Mouse (Mus musculus) lung, embryonic 14.5 days (tissue): ENCODE measurements at regions not wholly inside any gene's neighbourhood (a gene's known extent, or its start where the extent isn't known, plus 50 kb on each side); places are given as distances from the start of the nearest gene placed in this dataset.

ENCODE experiments used
- ATAC-seq: fragments of 200-750 bp; cut with Nextera tagmentation; 2 replicates; pipeline ENCODE4 v1.8.0; 2017; ENCODE audit warnings: mild to moderate bottlenecking, moderate TSS enrichment, moderate library complexity; ENCODE audit not compliant: insufficient read depth
- DNase-seq: peaks from one replicate; pipeline ENCODE4 v3.0.0-alpha.2; 2015
- H3K27ac ChIP-seq: fragments of 300-500 bp; sonication (generic); 2 replicates; pipeline ENCODE4 v1.5.1; 2014; ENCODE audit warnings: low read depth, mild to moderate bottlenecking, moderate library complexity
- H3K27me3 ChIP-seq: fragments of 300-500 bp; sonication (generic); 2 replicates; pipeline ENCODE4 v1.6.1; 2014; ENCODE audit warnings: low read length, control low read depth; ENCODE audit not compliant: insufficient read depth
- H3K36me3 ChIP-seq: fragments of 300-500 bp; sonication (generic); 2 replicates; pipeline ENCODE4 v1.6.1; 2014; ENCODE audit warnings: control low read depth; ENCODE audit not compliant: insufficient read depth
- H3K4me1 ChIP-seq: fragments of 300-500 bp; sonication (generic); 2 replicates; pipeline ENCODE4 v1.6.1; 2014; ENCODE audit warnings: antibody characterized with exemption, control low read depth; ENCODE audit not compliant: insufficient read depth
- H3K4me2 ChIP-seq: fragments of 300-500 bp; sonication (generic); 2 replicates; pipeline ENCODE4 v1.6.1; 2014; ENCODE audit warnings: mild to moderate bottlenecking
- H3K4me3 ChIP-seq: fragments of 300-500 bp; sonication (generic); 2 replicates; pipeline ENCODE4 v1.5.1; 2014; ENCODE audit warnings: low read depth, low read length
- H3K9ac ChIP-seq: fragments of 300-500 bp; sonication (generic); 2 replicates; pipeline ENCODE4 v1.6.1; 2014
- H3K9me3 ChIP-seq: fragments of 300-500 bp; sonication (generic); 2 replicates; pipeline ENCODE4 v1.6.1; 2016; ENCODE audit warnings: low read depth, low read length, control low read depth
- CTCF ChIP-seq: IDR thresholded peaks from 2 replicates; pipeline ENCODE4 v1.5.1; 2016; ENCODE audit warnings: antibody characterized with exemption, low read depth
- WGBS: fragments of 180-500 bp; shearing (Covaris S2); extraction: QIAGEN DNeasy Blood & Tissue Kit; methylation state at CpG from one replicate; pipeline ENCODE4 v1.1.7; 2014; 5-methylcytosine and 5-hydroxymethylcytosine counted together

DNA sequence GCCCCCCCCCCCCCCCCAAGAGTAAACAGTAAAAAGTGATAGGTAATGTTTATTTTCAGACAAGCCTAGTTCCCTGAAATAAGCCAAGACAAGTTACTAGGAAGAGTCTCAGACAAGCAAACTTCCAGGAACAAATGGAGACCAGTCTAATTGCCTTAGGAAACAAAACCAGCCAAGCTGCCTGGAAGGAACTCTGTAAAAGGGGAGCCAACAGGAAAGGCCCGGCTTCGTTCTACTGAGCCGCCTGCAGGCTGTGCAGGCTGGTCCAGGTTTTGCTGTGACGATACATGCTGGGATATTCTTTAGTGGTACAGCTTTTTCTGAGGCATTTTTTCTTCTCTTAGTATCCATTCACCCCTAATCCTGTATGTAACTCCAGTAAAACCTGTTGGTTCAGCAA is 1547.8 kb upstream of the Tenm2 start:
- Histone ChIP-seq H3K36me3 (no peaks in the 10 kb centered on the region), H3K4me2 (no peak overlapping the region), H3K4me1 (no peaks in the 10 kb centered on the region), H3K9me3 (no peaks in the 10 kb centered on the region), H3K4me3 (no peak overlapping the region), H3K9ac (no peak overlapping the region), H3K27me3 (no peaks in the 10 kb centered on the region), H3K27ac (no peak overlapping the region)
- peak; percentile 10 for DNase-seq
- no peak for TF ChIP-seq CTCF
- no peak for ATAC-seq
- WGBS: 41% methylated on average over 4 of the region's 4 CpGs

DNA sequence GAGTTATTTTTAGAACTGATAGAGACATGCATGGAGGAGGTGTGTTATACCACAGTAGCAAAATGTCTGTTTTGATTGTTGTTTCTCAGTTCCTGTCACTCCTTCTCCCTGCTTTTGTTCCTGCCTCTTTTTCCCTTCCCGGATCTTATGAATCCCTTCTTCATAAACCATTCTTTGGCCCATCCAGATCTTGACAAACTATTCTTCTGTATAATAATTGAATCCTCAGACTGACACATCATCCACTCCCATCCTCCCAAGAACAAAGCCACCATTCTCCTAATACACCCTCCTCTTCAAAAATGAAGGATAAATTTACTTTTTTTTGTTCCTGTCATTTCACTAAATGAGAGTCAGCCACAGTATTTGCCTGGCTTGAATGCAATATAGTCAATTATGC is 1543.8 kb upstream of the Tenm2 start:
- ATAC-seq (no peak), DNase-seq (no peak)
- Histone ChIP-seq H3K36me3 (no peaks in the 10 kb centered on the region), H3K9ac (no peak overlapping the region), H3K4me3 (no peak overlapping the region), H3K9me3 (no peaks in the 10 kb centered on the region), H3K27me3 (no peaks in the 10 kb centered on the region), H3K27ac (no peak overlapping the region), H3K4me2 (no peak overlapping the region), H3K4me1 (no peaks in the 10 kb centered on the region)
- TF ChIP-seq CTCF: no peak
- 85% methylated on average over 1 of the region's 1 CpGs for WGBS

GRCm38 (mm10) chr11:38762241-38762640 is 1526.5 kb upstream of the Tenm2 start:
- Histone ChIP-seq H3K9me3 (no peaks in the 10 kb centered on the region), H3K9ac (no peak overlapping the region), H3K36me3 (no peaks in the 10 kb centered on the region), H3K27me3 (no peaks in the 10 kb centered on the region), H3K4me2 (no peak overlapping the region), H3K4me1 (no peaks in the 10 kb centered on the region), H3K27ac (no peak overlapping the region), H3K4me3 (no peak overlapping the region)
- 52% methylated on average over 2 of the region's 2 CpGs for WGBS
- no peak for TF ChIP-seq CTCF
- no peak for DNase-seq
- ATAC-seq: no peak

- Histone ChIP-seq H3K4me3 (no peak overlapping the region), H3K9ac (no peak overlapping the region), H3K4me2 (no peak overlapping the region), H3K36me3 (no peaks in the 10 kb centered on the region), H3K9me3 (no peaks in the 10 kb centered on the region), H3K27ac (no peak overlapping the region), H3K4me1 (no peaks in the 10 kb centered on the region), H3K27me3 (no peaks in the 10 kb centered on the region)
- ATAC-seq (no peak; the same call in 1 of the 2 replicates), DNase-seq (peak; percentile 71)
- WGBS: 37% methylated on average over 3 of the region's 3 CpGs
- TF ChIP-seq CTCF: peak; percentile 67
Observed at GRCm38 (mm10) chr11:38747549-38747948, 1511.8 kb upstream of the Tenm2 start.

DNA sequence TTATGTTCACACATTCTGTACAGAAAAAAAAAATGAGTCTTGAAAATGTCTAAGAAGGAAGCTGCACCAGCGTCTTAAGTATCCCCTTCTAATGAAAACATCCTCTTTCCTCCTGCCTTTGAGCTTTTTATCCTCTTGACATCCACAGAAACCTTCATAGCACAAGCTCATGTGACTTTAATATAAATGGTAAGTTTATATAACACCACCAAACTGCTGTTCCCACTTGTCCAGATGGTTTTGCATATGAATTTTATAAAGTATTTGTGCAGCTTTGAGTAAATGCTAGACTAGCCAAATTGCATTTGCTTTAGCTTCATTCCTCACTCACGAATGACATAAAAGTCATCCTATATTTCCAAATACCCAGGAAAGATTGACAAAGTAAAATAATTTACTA is 1493.3 kb upstream of the Tenm2 start:
- Histone ChIP-seq H3K4me3 (no peak overlapping the region), H3K9me3 (no peaks in the 10 kb centered on the region), H3K4me1 (no peaks in the 10 kb centered on the region), H3K27ac (no peak overlapping the region), H3K9ac (no peak overlapping the region), H3K36me3 (no peaks in the 10 kb centered on the region), H3K27me3 (no peaks in the 10 kb centered on the region), H3K4me2 (no peak overlapping the region)
- no peak for DNase-seq
- WGBS: 37% methylated on average over 2 of the region's 2 CpGs
- no peak for TF ChIP-seq CTCF
- no peak for ATAC-seq

DNA sequence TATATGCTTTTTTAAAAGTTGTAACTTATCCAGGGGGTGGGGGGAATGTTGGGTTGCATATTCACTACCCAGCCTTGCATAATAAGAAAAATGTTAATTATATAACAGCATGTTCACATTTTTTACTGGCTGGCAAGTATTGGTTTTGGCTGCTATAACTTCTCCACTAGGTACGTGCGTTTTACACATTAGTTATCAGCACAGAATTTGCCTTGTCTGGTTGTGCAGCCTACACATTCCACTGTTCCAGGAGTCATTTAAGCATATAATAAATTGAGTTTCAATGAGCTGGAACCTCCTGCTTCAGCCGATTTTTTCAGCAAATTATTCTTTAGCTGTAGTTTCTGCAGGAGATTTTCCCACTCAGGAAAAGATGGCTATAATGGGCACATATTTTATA is 1479.9 kb upstream of the Tenm2 start:
- 57% methylated on average over 3 of the region's 3 CpGs for whole genome bisulfite sequencing
- H3K27ac ChIP-seq: no peak overlapping the region
- ATAC-seq (no peak), DNase-seq (no peak)
- H3K9me3 ChIP-seq: no peaks in the 10 kb centered on the region
- TF ChIP-seq CTCF: no peak
- no peak overlapping the region for H3K4me2 ChIP-seq
- no peak overlapping the region for H3K4me3 ChIP-seq
- no peak overlapping the region for H3K9ac ChIP-seq
- H3K36me3 ChIP-seq: no peaks in the 10 kb centered on the region
- H3K27me3 ChIP-seq: no peaks in the 10 kb centered on the region
- H3K4me1 ChIP-seq: no peaks in the 10 kb centered on the region

GRCm38 (mm10) chr11:38681264-38681663 is 1445.5 kb upstream of the Tenm2 start:
- Histone ChIP-seq H3K27ac (no peak overlapping the region), H3K36me3 (no peaks in the 10 kb centered on the region), H3K4me1 (no peaks in the 10 kb centered on the region), H3K27me3 (no peaks in the 10 kb centered on the region), H3K9me3 (no peaks in the 10 kb centered on the region), H3K4me2 (no peak overlapping the region), H3K4me3 (no peak overlapping the region), H3K9ac (no peak overlapping the region)
- 57% methylated on average over 7 of the region's 7 CpGs for WGBS
- no peak for ATAC-seq
- no peak for TF ChIP-seq CTCF
- DNase-seq: peak; percentile 11
